Mouse (Mus musculus): ENCODE data around the gene Dst.
A peak's percentile ranks its signal among the peaks of the same experiment; 100 is the strongest.

GRCm38 (mm10) chr1:33942638-33943037, 34.6 kb downstream of the Dst start:
- TF ChIP-seq POLR2A (IDR thresholded peaks at IDR 0.05; ENCODE audit: insufficient read length, low read depth) (no peak), MAX (IDR thresholded peaks at IDR 0.05; ENCODE audit: low read depth) (no peak), TCF12 (IDR thresholded peaks at IDR 0.05; ENCODE audit: insufficient read depth, poor library complexity, severe bottlenecking) (no peak), CEBPB (IDR thresholded peaks at IDR 0.05; ENCODE audit: insufficient read depth, poor library complexity, severe bottlenecking) (no peak), MYOG (IDR thresholded peaks at IDR 0.05; ENCODE audit: control insufficient read depth in 1 of 3, insufficient read depth in 1 of 3, insufficient read length in 2 of 3, low read depth in 2 of 3) (peak in 2 of 3 experiments; percentile 53 to 81), E2F4 (IDR thresholded peaks at IDR 0.05; ENCODE audit: insufficient read depth) (no peak), MYOD1 (IDR thresholded peaks at IDR 0.05; ENCODE audit: control insufficient read depth in 1 of 3, insufficient read length in 2 of 3, low read depth in 2 of 3) (peak in 2 of 3 experiments; percentile 66 to 91)

Data from myocyte (in vitro differentiated cells).